Mouse (Mus musculus) thymus, postnatal 25 days (tissue): ENCODE results near the gene Ndufv3.

Experiments used
- DNase-seq: peaks from one replicate; pipeline ENCODE4 v3.0.0; 2022

Ndufv3 gene

DNA sequence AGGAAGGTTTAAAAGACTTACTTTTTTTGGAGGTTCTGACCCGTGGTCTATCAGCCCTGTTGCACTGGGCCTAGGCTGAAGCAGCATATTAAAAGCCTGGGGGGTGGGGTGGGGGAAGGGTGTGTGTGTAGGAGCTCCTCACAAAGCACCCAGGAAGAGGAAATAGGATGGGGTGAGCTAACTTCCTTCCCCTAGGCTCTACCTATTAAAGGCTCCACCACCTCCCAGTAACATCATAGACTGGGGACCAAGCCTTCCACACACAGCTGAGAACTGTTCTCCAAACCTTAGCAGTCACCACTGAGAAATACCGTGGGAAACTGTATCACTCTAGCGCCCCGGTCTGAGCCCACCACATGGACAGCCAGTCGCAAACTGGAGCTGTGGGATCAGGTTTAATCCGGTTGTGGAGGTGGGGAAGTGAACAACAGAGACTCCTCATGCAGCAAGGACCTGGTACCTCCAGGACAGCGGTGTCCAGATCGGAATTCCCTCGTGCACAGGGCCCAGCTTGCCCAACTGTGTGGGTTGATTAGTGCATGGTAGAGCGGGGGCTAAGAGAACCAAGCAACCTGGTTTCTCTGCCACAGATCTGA is 38.1 kb downstream of the Ndufv3 start:
- DNase-seq, result peak; percentile 22

DNA sequence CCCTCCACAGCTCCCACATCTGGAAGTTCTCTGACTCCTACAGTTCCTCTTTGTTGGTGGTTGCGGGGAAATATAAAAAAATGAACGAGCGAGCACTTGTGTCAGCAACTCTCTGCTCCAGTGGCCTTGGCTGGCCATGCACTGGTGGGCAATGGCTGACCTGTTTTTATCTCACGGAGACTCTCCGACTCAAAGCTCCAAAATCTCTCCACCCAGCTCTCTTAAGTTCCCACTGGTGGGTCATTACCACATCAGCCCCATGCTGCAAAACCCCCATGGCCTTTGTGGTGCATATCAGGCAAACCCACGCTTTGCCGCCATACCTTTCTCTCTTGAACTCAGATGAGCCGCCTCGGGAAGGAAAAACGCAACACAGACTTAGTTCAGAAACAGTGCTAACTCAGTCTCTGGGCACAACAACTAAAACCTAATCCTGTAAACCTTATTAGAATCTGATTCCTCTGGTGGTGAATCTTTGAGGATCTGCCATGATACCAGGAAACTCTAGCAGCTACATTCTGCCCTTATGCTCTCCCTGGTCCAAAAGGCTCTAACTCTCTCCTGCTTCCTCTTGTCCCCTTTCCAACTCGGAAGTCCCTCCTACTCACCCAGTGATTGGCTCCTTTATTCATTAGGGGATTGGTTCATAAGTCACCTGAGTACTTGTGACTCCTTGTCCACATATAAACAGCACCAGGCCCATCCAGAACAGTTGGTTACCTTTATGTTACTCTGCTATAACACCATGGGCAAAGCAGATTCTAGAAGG is 39.3 kb downstream of the Ndufv3 start:
- DNase-seq, result no peak

DNA sequence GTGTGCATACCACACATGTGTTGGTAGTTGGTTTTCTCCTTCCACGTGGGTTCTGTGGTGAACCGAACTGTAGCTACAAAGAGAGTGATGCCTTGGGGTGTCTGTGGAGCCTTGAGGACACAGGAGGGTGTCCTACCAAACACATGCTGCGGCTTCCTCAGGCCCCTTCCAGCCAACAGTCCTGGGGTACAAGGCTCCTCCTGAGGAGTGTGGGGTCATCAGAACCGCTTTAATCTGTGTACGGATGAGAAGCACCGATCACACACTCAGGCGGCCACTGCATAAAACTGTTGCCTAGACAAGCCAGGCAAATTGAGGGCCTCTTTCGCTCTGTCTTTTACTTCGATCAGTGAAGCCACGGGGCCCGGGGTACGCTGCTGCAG is 43.7 kb downstream of the Ndufv3 start:
- peak; percentile 57 for DNase-seq

DNA sequence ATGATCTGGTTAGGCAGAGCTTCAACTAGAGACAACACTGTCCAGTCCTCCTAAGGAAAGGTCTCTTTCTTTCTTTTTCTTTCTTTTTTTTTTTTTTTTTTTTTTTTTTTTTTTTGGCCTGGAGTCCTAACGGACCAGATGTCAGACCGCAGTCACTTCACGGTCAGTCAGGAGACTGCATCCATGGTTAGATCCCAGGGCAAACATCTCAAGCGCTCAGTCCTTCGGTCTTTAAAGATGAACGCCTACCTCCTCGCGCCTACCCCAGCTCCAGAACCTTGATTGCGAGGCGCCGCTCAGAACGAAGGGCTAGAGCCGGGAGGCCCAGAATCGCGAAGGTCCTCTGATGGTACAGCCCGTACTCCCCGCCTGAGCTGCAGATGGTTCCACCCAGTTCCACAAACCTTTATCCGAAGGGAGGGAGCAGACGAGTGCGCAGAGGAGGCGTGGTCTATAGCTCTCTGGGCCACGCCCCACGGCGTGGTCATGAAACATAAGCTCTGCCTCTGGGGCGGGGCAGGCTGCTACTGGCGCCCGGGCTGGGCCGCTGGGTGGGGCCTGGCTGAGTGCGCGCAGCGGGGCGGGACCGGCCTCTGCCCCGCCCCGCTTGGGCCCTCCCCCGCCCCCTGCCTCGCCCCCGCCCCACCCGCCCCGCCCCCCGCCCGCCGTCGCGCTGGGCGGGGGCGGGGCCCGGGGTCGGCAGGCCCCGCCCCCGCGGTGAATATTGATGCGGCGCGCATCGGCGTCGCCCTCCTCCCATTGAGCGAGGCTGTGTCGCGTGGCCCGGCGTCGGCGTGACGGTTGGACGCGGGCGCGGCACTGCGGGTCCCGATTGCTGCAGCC is 44.3 kb downstream of the Ndufv3 start, which contains the start of gene Pknox1:
TSS of gene Pknox1 (plus strand) at position 720 of the 843 bp plus-strand sequence.
- peak; percentile 99 for DNase-seq

DNA sequence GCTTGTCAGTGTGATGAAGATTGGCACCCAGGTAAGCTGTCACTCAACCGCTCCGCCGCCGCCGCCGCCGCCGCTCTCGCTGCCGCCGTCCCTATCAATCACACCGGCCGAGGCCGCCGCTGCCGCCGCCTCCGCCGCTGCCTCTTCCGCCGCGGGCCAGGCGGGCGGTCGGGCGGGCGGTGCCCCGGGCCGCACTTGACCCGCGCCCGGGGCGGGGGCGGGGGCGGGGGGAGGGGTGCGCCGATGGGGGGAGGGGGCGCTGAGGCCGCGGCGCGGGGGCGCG is 44.9 kb downstream of the Ndufv3 start:
- DNase-seq, result no peak

DNA sequence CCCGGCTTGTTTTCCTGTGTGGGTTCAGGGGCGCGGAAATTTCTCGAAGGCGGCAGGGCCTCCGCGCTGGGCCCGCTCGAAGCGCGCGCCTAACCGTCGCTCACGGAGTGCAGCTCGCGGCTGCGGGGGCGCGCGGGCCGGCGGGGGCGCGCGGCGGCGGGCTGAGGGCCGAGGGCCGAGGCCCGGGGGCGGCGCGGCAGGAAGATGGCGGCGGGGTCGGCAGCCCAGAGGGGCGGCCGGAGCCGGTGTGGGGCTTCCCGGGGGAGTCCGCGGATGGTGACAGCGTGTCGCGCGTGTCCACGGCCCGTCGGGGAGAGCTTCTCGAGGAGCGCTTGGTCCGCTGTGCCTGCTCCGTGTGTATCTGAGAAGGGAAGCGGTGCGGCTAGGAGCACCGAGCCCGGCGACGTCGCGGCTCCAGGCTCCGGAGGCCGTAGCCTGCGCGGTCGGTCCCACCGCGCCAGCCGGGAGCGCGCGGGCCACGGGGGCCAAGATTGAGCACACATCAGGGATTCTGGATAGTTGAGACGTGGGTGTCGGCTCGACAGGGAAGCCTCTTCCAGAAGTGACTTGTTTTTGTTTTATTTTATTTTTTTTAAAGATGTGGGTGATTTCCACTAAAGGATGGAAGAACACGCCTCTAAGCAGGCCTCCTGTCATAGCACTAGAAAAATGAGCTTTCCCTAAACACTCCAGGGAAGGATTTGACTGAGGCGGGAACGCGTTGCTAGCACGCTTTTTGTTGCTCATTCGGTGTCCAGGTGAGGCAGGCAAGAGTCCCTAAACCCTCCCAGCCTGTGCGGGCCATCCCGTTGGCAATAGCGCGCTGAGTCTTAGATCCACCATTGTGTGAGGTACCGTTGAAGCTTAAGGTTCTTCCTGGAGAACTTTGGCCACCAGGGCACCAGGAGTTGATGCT is 45.5 kb downstream of the Ndufv3 start:
- DNase-seq, result peak; percentile 84

DNA sequence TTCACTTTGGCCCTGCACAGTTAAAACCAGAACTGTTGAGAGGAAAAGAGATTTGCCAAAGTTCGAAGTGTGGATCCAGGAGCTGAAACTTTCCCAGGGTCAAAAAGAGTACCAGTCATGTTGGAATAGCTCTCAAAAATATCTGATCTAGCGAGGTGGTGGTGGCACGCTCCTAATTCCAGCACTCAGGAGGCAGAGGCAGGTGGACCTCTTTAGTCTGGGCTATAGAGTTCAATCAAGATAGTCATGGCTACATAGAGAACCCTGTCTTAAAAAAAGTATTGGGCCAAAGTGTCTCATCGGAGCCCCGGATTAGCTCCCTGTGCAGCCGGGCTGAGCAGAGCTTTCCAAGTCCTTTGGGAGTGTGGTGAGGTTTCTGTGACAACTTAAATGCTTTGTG is 46.4 kb downstream of the Ndufv3 start:
- no peak for DNase-seq

DNA sequence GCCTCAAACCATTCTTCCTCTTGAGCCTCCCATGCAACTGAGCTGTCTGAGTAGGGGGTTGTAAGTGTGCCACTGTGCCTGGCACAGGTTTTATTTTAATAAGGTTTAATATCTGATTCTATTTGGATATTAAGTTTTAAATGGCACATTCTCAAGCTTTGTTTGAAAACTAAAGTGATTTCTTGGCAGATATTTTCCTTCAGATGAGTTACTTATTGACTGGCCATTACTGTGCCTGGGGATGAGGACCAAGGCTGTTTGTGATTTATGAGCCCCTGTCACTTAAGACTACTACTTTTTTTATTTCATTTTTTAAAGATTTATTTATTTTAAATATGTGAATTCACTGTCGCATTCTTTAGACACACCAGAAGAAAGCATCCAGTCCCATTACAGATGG is 49.8 kb downstream of the Ndufv3 start:
- DNase-seq, result no peak

DNA sequence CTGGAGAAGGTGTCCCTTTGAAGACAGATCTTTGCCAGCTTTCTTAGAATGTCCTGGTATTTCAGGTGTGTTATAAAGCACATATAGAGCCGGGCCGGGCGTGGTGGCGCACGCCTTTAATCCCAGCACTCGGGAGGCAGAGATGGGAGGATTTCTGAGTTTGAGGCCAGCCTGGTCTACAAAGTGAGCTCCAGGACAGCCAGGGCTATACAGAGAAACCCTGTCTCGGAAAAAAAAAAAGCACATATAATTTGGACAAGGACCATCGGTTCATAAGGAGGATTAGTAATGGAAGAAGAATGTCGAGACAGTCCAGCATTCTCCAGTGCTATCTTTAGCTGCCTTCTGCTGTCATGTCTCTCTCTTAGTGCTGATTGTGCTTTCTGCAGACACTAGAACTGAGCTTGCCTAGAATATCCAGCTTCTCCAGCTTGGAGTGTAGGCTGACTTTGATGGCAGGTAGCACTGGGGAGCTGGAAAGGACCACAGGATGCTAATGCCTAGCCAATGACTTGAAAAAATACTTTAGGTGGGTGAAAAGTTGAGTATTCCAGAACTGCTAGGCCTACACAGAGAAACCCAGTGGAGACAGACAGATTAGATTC is 50.5 kb downstream of the Ndufv3 start:
- no peak for DNase-seq

DNA sequence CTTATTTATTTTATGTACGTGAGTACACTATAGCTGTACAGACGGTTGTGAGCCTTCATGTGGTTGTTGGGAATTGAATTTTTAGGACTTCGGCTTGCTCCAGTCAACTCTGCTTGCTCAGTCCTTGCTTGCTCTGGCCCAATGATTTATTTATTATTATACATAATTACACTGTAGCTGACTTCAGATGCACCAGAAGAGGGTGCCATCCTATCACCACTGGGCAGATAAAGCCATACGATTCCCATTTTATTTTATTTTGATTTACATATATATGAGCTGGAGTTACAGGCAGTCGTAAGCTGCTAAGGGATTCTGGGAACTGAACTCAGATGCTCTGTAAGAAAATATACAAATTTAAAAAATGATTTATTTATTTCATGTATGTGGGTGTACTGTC is 51.8 kb downstream of the Ndufv3 start:
- no peak for DNase-seq

DNA sequence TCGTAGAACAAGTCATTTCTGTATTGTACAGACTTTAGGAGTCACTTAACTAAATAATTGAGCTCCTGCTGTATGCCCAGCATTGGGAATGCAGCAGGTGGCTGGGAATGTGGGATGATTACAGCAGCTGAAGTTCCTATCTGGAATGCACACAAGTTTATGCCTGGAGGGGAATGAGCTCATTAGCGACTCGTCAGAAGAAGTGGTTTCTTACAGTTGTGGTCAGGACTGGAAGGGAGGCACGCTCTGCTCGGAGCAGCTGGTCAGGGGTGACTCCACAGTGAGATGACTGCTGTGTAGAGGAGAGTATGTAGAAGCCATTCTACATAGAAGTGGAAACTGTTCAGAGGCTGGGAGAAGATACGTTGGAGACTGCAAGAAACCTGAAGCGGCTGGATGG is 54.7 kb downstream of the Ndufv3 start:
- DNase-seq, result no peak

DNA sequence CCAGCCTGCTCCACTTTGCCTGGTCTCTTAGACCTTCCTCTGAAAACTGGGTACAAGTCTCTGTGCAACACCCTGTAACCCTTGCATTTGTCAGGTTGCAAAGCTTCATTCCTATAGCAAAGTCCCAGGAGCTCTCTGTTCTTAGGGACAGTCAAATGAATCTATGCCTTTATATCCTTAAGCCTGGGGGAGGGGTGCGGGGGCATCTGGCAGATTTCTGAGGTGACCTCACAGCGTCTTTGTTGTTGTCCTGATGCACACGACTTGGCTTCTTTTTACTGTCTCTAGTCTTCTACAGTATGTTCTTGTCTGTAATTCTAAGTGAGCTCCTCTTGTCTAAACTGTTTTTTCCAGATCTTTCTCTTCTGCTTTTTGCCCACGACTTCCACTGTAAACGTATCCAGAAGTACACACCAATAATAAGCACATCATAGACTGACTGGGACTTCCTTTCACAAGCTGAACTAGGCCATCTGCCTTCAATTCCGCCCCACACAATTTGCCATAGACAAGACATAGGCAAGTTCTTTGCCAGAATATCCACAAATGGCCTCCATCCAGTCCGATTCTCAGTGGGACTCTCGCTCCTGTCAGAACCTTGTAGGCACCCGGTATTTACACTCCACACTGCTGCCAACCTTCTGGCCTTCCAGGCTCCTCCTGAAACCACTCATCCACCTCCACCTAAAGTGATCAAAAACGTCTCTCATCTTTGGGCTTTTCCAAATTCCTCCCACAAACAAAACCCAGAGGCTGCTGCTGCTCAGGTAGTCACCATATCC is 56.7 kb downstream of the Ndufv3 start:
- DNase-seq, result no peak

DNA sequence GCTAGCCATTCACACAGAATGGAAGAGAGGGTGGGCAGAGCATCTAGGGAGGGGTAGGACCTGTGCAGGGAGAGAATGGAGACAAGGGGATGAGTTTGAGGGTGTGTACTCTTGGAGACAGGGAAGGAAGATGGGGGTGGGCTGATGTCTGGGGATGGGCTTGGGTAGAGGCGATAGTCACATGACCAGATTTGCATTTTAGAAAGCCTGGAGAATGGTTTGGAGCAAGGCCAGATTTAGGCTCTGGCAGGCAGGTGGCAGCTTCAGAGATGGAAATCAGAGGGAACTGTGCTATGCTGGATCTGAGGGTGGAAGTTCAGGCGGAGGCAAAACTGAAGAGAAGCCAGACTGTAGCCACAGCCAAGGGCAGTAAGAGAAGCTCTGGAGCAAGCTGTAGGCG is 60.4 kb downstream of the Ndufv3 start:
- DNase-seq, result no peak
